Mouse (Mus musculus) liver, embryonic 15.5 days (tissue): ENCODE results near the gene Odf2. TPM values are rescaled to one million over a fixed set of nuclear protein-coding genes. Genes with fewer than 3 reads are reported as not detected.

ENCODE experiments used
- ATAC-seq: fragments of 200-750 bp; cut with Nextera tagmentation; 2 replicates; pipeline ENCODE4 v1.8.0; 2017; ENCODE audit warnings: moderate number of reproducible peaks, mild to moderate bottlenecking, moderate library complexity; ENCODE audit not compliant: insufficient read depth
- H3K27ac ChIP-seq: fragments of 300-500 bp; sonication (generic); replicated peaks from 2 replicates; pipeline ENCODE4 v1.5.1; 2015; ENCODE audit warnings: mild to moderate bottlenecking, inconsistent platforms
- H3K27me3 ChIP-seq: fragments of 300-500 bp; sonication (generic); 2 replicates; pipeline ENCODE4 v1.6.1; 2015; ENCODE audit warnings: mild to moderate bottlenecking, inconsistent platforms
- H3K36me3 ChIP-seq: fragments of 300-500 bp; sonication (generic); replicated peaks from 2 replicates; pipeline ENCODE4 v1.6.1; 2015; ENCODE audit warnings: moderate library complexity, mild to moderate bottlenecking, inconsistent platforms
- H3K4me1 ChIP-seq: fragments of 300-500 bp; sonication (generic); replicated peaks from 2 replicates; pipeline ENCODE4 v1.6.1; 2015; ENCODE audit warnings: inconsistent platforms
- H3K4me2 ChIP-seq: fragments of 300-500 bp; sonication (generic); 2 replicates; pipeline ENCODE4 v1.6.1; 2015; ENCODE audit warnings: moderate library complexity, mild to moderate bottlenecking, inconsistent platforms
- H3K4me3 ChIP-seq: fragments of 300-500 bp; sonication (generic); replicated peaks from 2 replicates; pipeline ENCODE4 v1.5.1; 2015; ENCODE audit warnings: mild to moderate bottlenecking, inconsistent platforms
- H3K9ac ChIP-seq: fragments of 300-500 bp; sonication (generic); 2 replicates; pipeline ENCODE4 v1.6.1; 2015; ENCODE audit warnings: moderate library complexity, mild to moderate bottlenecking, inconsistent platforms
- H3K9me3 ChIP-seq: fragments of 300-500 bp; sonication (generic); replicated peaks from 2 replicates; pipeline ENCODE4 v1.6.1; 2016; ENCODE audit warnings: inconsistent platforms
- WGBS: fragments of 180-500 bp; shearing (Covaris S2); methylation state at CpG from one replicate; pipeline ENCODE4 v1.1.7; 2015; ENCODE audit warnings: mixed read lengths; ENCODE audit not compliant: insufficient replicate concordance; 5-methylcytosine and 5-hydroxymethylcytosine counted together
- polyA plus RNA-seq: library from polyadenylated mRNA; unstranded; fragments of >200 nt; fragmentation: Nextera tagmentation; extraction: Ambion mirVana; gene quantifications from 2 replicates; pipeline ENCODE4 v1.2.1, GENCODE M21; 2015

Odf2 gene
- polyA plus RNA-seq, 1 experiment from 2014 or later, result 35.9 TPM

GRCm38 (mm10) chr2:29944723-29945122, 55.7 kb downstream of the Odf2 start:
- peak; percentile 76 for ATAC-seq
- WGBS, result 67% methylated on average over 1 of the region's 1 CpGs

GRCm38 (mm10) chr2:29948896-29949295, 59.9 kb downstream of the Odf2 start:
- H3K27ac ChIP-seq, result no peak overlapping the region
- no peak overlapping the region for H3K9ac ChIP-seq
- H3K27me3 ChIP-seq, result no peaks in the 10 kb centered on the region
- no peak overlapping the region for H3K4me3 ChIP-seq
- H3K4me2 ChIP-seq, result no peak overlapping the region
- peaks cover 4% of the 10 kb centered on the region; the same call in 1 of the 2 replicates for H3K4me1 ChIP-seq
- no peaks in the 10 kb centered on the region for H3K9me3 ChIP-seq
- no peak for ATAC-seq
- peaks cover 89% of the 10 kb centered on the region for H3K36me3 ChIP-seq
- 77% methylated on average over 5 of the region's 5 CpGs for WGBS

More at GRCm38 (mm10) chr2:29944723-29945122, 55.7 kb downstream of the Odf2 start:
- H3K4me1 ChIP-seq, result peaks cover 4% of the 10 kb centered on the region; the same call in 1 of the 2 replicates
- no peaks in the 10 kb centered on the region for H3K27me3 ChIP-seq
- H3K27ac ChIP-seq, result peak overlapping the region; percentile 77
- peaks cover 91% of the 10 kb centered on the region for H3K36me3 ChIP-seq
- H3K4me2 ChIP-seq, result no peak overlapping the region
- H3K9me3 ChIP-seq, result no peaks in the 10 kb centered on the region
- no peak overlapping the region for H3K9ac ChIP-seq
- no peak overlapping the region for H3K4me3 ChIP-seq

- 96% methylated on average over 7 of the region's 7 CpGs for WGBS
- no peak overlapping the region for H3K4me2 ChIP-seq
- no peak overlapping the region for H3K4me3 ChIP-seq
- no peak overlapping the region for H3K9ac ChIP-seq
- peaks cover 36% of the 10 kb centered on the region for H3K36me3 ChIP-seq
- H3K27ac ChIP-seq, result no peak overlapping the region
- no peak for ATAC-seq
- H3K27me3 ChIP-seq, result peaks cover 36% of the 10 kb centered on the region
- H3K4me1 ChIP-seq, result peaks cover 16% of the 10 kb centered on the region
- H3K9me3 ChIP-seq, result no peaks in the 10 kb centered on the region
These were observed 72.2 kb downstream of the Odf2 start for GRCm38 (mm10) chr2:29961246-29961645.

DNA sequence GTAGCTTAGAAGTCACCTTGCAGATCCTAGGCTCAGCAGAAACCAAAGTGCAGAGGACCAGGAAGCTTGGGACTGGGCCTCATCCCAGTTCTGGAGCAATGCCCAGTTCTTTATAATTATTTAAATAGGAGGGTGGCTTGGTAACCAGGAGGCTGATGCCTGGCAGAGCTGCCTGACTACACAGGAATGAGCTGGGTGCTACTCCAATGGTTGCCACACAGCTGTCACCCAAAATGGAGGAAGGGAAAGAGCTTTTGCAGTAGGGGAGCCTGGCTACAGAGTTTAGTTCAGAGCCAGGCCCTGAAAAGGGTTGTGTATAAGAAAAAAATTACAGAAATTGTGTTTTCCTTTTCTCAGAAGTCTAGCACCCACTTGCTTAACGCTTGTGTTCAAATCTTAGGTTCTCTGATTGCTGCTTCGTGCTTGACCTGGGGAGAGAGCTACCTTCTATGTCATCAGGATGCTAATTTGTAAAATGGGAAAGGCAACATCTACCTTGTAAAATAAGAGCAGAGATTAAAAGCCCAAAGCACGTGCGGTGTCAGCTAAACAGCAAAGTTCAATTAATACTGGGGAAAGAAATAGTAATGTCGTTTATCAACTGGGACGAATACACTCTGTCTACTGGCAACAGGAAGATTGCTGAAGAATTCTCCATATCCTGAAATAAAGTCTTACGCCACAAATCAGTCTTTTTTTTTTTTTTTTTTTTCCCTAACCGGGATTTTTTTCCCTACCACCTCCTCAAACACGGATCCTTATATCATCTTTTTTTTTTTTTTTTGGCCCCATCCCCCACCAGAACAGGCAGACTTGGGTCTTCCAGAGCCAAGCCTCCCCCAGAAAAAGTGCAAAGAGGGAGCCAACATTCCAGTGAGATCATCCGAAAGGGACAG, 75.6 kb downstream of the Odf2 start:
- 0 out of 2 replicates have a peak overlapping the region, but pooled peaks have one; percentile 30 for H3K9ac ChIP-seq
- H3K4me1 ChIP-seq, result peaks cover 28% of the 10 kb centered on the region
- no peak for ATAC-seq
- H3K9me3 ChIP-seq, result no peaks in the 10 kb centered on the region
- H3K27me3 ChIP-seq, result peaks cover 66% of the 10 kb centered on the region
- H3K4me3 ChIP-seq, result peak overlapping the region; percentile 66
- H3K4me2 ChIP-seq, result peak overlapping the region; percentile 64
- peak overlapping the region; percentile 65 for H3K27ac ChIP-seq
- WGBS, result 19% methylated on average over 10 of the region's 10 CpGs
- H3K36me3 ChIP-seq, result peaks cover 5% of the 10 kb centered on the region; the same call in 1 of the 2 replicates

DNA sequence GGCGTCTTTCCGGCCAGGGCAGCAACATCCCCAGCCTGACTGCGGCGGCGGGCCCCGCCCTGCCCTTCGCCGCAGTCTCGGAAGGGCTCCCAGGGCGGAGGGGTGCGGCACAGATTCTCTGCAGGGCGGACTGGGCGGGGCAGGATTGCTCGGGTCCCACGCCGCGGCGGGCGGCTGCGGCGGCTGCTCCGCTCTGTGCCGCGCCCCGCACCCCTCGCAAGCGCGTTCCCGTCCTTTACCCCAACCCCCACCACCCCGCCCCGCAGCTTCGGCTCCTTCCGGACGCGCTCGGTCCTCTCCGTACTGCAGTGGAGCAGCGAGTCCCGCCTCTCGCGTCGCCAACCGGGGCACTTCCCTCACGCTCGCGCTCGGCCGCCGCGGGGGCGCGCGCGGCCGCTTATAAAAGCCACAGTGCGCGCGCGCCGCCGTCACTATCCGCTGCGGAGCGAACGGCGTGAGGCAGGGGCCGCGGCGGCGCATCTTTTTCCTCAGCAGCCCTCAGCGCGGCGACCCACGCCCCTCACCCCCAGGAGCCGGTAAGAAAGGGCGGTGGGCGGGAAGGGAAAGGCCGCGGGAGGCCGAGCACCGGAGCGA, 76.3 kb downstream of the Odf2 start, which contains the start of gene Sptan1:
TSS of gene Sptan1 (plus strand) at position 311 of the 594 bp plus-strand sequence.
- peaks cover 74% of the 10 kb centered on the region for H3K27me3 ChIP-seq
- peak within 1 kb of the TSS; percentile 60 for H3K9ac ChIP-seq
- no peaks in the 10 kb centered on the region; the same call in 1 of the 2 replicates for H3K36me3 ChIP-seq
- peak within 1 kb of the TSS; percentile 65 for H3K27ac ChIP-seq
- H3K4me2 ChIP-seq, result peak within 1 kb of the TSS; percentile 64
- WGBS, result 1% methylated on average over 81 of the region's 82 CpGs
- no peaks in the 10 kb centered on the region for H3K9me3 ChIP-seq
- peaks cover 31% of the 10 kb centered on the region for H3K4me1 ChIP-seq
- peak; percentile 96 for ATAC-seq
- H3K4me3 ChIP-seq, result peak within 1 kb of the TSS; percentile 66

DNA sequence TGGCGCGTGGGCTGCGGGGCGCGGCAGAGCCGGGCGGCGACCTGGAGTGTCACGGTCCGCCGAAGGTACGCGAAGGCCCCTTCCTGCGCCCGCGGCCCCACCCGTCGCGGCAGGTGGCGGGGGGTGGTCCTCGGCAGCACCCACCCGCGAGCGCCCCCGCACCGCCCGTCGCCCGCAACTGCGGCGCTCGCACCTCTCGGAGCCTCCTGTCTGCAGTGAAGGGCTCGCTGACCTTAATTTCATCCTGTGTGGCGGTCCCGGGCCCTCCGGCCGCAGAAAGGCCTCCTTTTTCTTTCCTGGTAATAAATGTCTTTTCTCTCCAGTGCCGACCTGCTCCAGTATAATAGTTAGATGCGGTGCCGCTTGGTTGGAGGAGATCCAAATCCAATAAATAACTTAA, 76.9 kb downstream of the Odf2 start:
- Histone ChIP-seq H3K36me3 (no peaks in the 10 kb centered on the region), H3K4me2 (peak overlapping the region; percentile 64), H3K9ac (peak overlapping the region; percentile 60), H3K9me3 (no peaks in the 10 kb centered on the region), H3K4me3 (peak overlapping the region; percentile 66), H3K27me3 (peaks cover 79% of the 10 kb centered on the region), H3K4me1 (peaks cover 33% of the 10 kb centered on the region), H3K27ac (peak overlapping the region; percentile 41; the same call in 1 of the 2 replicates)
- WGBS, result 1% methylated on average over 41 of the region's 41 CpGs
- no peak for ATAC-seq

DNA sequence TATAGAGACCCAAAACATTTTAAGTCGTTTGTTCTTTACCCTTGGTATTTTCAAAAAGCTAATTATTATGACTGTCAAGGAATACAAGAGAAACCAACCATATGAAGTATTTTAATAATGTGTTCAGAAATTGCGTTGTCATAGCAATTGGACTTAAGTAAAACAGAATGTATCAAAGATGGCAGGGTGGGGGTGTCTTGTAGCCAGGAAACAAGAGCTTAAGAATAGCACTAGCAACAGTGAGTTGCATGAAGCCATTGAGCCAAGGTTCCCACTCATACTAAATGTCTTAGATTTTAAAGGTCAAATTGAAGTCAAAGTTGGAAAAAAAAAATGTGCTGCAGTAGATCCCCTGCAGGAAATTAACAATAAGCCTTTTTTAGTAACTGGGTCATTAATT, 77.8 kb downstream of the Odf2 start:
- H3K4me1 ChIP-seq, result peaks cover 38% of the 10 kb centered on the region
- no peaks in the 10 kb centered on the region for H3K36me3 ChIP-seq
- no peak overlapping the region for H3K27ac ChIP-seq
- no peaks in the 10 kb centered on the region for H3K9me3 ChIP-seq
- H3K4me2 ChIP-seq, result peak overlapping the region; percentile 64
- peak overlapping the region; percentile 66 for H3K4me3 ChIP-seq
- ATAC-seq, result no peak
- 56% methylated on average over 2 of the region's 2 CpGs for WGBS
- H3K9ac ChIP-seq, result no peak overlapping the region
- H3K27me3 ChIP-seq, result peaks cover 80% of the 10 kb centered on the region

DNA sequence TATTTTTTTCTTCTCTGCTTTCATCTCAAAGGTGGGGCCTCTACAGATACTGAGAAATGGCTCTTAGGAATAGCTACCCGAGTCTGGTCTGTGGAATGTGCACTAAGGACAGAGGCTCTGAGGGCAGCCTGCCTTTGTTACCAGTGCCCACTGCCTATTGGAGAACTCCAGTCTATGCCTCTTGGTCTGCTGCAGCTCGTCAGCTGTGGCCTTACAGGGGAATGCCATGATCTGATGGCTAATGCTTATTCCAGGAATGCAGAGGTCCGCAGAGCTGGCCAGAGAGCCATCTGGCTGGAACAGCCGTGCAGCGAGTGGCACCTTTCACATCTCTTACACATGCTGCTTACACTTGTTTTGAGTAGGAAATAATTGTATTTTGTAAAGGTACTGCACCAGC, 78.7 kb downstream of the Odf2 start:
- no peak for ATAC-seq
- no peak overlapping the region for H3K27ac ChIP-seq
- H3K9ac ChIP-seq, result no peak overlapping the region
- no peaks in the 10 kb centered on the region for H3K9me3 ChIP-seq
- no peaks in the 10 kb centered on the region for H3K36me3 ChIP-seq
- peaks cover 79% of the 10 kb centered on the region for H3K27me3 ChIP-seq
- H3K4me3 ChIP-seq, result no peak overlapping the region
- H3K4me2 ChIP-seq, result no peak overlapping the region
- H3K4me1 ChIP-seq, result peaks cover 46% of the 10 kb centered on the region
- 70% methylated on average over 5 of the region's 5 CpGs for WGBS

DNA sequence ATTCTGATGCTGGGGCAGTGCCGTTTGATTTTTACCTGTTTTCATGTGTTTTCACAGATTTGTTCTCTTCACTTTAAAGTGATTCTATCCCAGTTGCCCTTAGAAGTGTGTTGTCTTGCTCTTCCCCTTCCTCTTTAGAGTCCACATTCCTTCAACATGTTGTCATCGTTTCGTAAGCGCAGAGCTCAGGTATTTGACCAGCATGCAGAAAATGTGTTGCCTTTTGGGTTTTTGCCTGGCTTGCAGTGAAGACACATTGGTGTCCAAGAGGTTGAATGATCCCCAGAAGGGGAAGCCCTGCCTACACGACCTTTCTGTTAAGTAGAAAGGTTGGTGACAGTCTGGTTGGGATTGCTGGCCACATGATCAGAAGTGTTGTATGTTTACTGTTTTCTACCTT, 79.6 kb downstream of the Odf2 start:
- ATAC-seq, result no peak
- WGBS, result 56% methylated on average over 5 of the region's 5 CpGs
- Histone ChIP-seq H3K9ac (no peak overlapping the region), H3K4me2 (no peak overlapping the region), H3K27me3 (peaks cover 71% of the 10 kb centered on the region), H3K36me3 (no peaks in the 10 kb centered on the region), H3K4me1 (peaks cover 52% of the 10 kb centered on the region), H3K4me3 (no peak overlapping the region), H3K9me3 (no peaks in the 10 kb centered on the region), H3K27ac (no peak overlapping the region)

DNA sequence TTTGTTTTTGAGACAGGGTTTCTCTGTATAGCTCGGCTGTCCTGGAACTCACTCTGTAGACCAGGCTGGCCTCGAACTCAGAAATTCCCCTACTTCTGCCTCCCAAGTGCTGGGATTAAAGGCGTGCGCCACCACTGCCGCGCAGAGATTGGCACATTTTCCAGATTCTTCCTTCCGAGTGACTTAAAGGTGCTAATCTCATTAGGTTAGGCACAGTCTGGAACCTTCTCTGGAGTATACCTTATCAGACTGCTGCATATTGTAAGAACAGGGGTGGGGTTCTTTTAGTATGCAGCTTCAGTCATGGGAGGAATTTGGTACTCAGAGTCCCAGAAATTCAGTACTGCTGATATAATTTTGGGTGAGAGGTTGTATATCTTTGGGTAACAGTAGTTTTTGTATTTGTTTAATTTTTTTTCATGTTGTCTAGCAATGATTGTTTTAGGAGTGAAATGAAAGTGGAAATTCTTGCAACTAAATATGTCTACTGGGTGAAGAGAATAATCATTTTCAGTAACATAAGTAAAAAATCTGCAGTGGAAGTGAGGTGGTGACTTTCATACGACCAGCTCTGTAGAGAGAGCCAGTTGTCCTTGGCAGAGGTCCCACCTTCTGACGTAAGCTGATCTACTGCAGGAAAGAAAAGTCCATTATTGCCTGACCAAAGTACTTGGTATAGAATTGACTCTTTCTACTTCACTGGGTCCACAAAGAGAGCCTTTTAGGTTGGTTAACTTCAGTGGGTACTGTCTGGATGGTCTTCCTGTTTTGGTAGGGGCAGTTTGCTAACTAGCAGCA, 83.0 kb downstream of the Odf2 start:
- ATAC-seq, result peak; percentile 65
- Histone ChIP-seq H3K36me3 (no peaks in the 10 kb centered on the region), H3K9me3 (no peaks in the 10 kb centered on the region), H3K4me1 (peaks cover 36% of the 10 kb centered on the region), H3K27me3 (peaks cover 37% of the 10 kb centered on the region), H3K27ac (0 out of 2 replicates have a peak overlapping the region, but pooled peaks have one; percentile 16), H3K4me2 (no peak overlapping the region), H3K9ac (no peak overlapping the region), H3K4me3 (no peak overlapping the region)
- WGBS, result 35% methylated on average over 9 of the region's 9 CpGs
